Mouse (Mus musculus): ENCODE measurements around the gene Tns1. TPM values are rescaled to one million over a fixed set of nuclear protein-coding genes. Genes with fewer than 3 reads are reported as not detected.

Tns1 gene
- polyA plus RNA-seq, 1 experiment from 2014 or later = 16.5 TPM

DNA sequence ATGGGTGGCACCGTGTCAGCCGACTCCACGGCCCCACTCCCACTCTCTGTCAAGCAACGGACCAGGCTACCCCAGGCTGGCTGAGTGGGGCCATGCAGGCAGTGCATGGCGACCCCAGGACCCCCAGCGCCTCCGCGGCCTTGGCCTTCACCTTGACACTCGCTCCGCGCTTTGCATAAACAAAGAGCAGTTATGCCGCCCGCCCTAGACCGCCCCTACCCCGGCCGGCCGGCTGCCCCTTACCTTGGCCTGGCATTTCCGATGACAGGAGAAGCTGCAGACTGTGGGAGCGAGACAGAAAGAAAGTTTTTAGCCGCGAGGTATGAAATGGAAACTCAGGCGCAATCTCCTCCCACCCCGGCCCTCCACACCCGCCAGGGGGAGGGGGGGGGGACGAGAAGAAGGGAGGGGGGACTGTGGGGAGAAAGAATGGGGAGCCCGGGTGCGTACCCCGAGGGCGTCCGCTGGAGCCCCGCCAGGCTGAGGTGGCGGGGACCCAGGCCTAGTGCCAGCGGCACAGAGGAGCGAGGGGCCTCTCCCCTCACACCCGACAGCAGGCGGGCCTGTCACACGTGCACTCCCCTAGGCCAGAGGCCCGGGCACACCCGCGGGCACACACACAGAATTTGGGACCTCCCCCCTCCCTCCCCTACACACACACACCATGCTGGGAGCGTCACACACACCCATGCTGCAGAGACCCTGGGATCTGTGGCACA is 55.7 kb downstream of the Tns1 start:
- WGBS = 4% methylated on average over 40 of the region's 41 CpGs
- Histone ChIP-seq H3K4me2 (replicated peaks) (peak overlapping the region; percentile 65), H3K9ac (peak overlapping the region; percentile 55), H3K4me1 (peaks cover 20% of the 10 kb centered on the region), H3K4me3 (peak overlapping the region; percentile 22), H3K9me3 (no peaks in the 10 kb centered on the region), H3K27ac (no peak overlapping the region), H3K36me3 (no peaks in the 10 kb centered on the region), H3K27me3 (replicated peaks) (peaks cover 12% of the 10 kb centered on the region; the same call in 1 of the 2 replicates)
- ATAC-seq (ENCODE audit: low FRiP score, low read depth) = peak; percentile 62

DNA sequence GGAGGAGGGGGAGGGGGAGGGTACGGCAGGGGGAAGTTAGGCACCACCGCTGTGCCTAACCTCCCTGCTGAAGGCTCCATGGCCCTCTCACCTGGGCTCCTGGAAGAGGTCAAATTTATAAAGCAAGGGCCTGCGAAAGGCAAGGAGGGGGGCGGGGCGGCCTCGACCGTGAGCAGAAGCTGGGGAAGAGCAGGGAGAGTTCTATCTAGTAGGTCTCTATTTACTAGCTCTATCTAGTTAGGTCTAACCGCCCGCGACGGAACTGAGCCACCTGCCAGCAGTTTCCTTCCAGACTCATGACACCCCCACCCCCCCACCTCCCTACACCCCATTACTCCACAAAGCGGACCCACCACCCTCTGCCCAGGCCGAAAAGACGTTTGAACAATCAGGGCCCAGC is 56.4 kb downstream of the Tns1 start:
- Histone ChIP-seq H3K27me3 (replicated peaks) (peaks cover 12% of the 10 kb centered on the region; the same call in 1 of the 2 replicates), H3K4me3 (peak overlapping the region; percentile 22), H3K27ac (no peak overlapping the region), H3K9me3 (no peaks in the 10 kb centered on the region), H3K9ac (no peak overlapping the region), H3K36me3 (no peaks in the 10 kb centered on the region), H3K4me1 (peaks cover 20% of the 10 kb centered on the region), H3K4me2 (replicated peaks) (peak overlapping the region; percentile 65)
- WGBS = 21% methylated on average over 14 of the region's 14 CpGs
- no peak for ATAC-seq (ENCODE audit: low FRiP score, low read depth)

DNA sequence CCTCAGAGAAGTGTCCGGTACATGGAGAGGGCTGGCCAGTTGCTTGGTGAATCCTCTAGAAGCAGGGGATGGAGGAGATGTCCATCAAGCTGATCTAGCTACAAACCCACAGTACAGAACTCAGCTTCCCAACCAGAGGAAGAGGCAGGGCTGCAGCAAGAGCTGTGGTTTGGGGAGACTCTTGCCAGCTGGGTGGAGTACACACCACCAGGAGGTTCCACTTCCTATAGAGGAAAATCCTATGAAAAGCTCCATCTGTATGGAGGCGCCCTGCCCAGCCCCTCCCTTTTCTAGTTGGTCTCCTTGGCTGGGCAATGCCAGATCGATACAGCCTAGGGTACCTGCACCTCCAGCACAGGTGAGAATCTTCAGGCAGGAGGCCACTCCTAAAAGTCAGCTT is 57.7 kb downstream of the Tns1 start:
- WGBS = 89% methylated on average over 3 of the region's 3 CpGs
- H3K36me3 ChIP-seq = no peaks in the 10 kb centered on the region
- ATAC-seq (ENCODE audit: low FRiP score, low read depth) = no peak
- H3K27ac ChIP-seq = no peak overlapping the region
- no peak overlapping the region for H3K9ac ChIP-seq
- H3K4me3 ChIP-seq = no peak overlapping the region
- peaks cover 12% of the 10 kb centered on the region; the same call in 1 of the 2 replicates for H3K27me3 ChIP-seq (replicated peaks)
- no peak overlapping the region for H3K4me2 ChIP-seq (replicated peaks)
- no peaks in the 10 kb centered on the region for H3K9me3 ChIP-seq
- peaks cover 20% of the 10 kb centered on the region for H3K4me1 ChIP-seq

- Histone ChIP-seq H3K9me3 (no peaks in the 10 kb centered on the region), H3K27me3 (replicated peaks) (0 out of 2 replicates have a peak, but pooled peaks cover 12% of the 10 kb centered on the region), H3K36me3 (no peaks in the 10 kb centered on the region), H3K4me2 (replicated peaks) (no peak overlapping the region), H3K9ac (no peak overlapping the region), H3K4me1 (peaks cover 20% of the 10 kb centered on the region), H3K27ac (no peak overlapping the region), H3K4me3 (no peak overlapping the region)
- ATAC-seq (ENCODE audit: low FRiP score, low read depth) = no peak
- WGBS = 85% methylated on average over 5 of the region's 5 CpGs
Observed at GRCm38 (mm10) chr1:74066061-74066460, 58.2 kb downstream of the Tns1 start.

- Histone ChIP-seq H3K27ac (no peak overlapping the region), H3K36me3 (no peaks in the 10 kb centered on the region), H3K9me3 (no peaks in the 10 kb centered on the region), H3K9ac (0 out of 2 replicates have a peak overlapping the region, but pooled peaks have one; percentile 21), H3K4me2 (replicated peaks) (no peak overlapping the region), H3K27me3 (replicated peaks) (no peaks in the 10 kb centered on the region), H3K4me3 (no peak overlapping the region), H3K4me1 (no peaks in the 10 kb centered on the region)
- ATAC-seq (ENCODE audit: low FRiP score, low read depth) = no peak
- WGBS = 85% methylated on average over 6 of the region's 6 CpGs
Observed at GRCm38 (mm10) chr1:74060046-74060445, 64.2 kb downstream of the Tns1 start.

GRCm38 (mm10) chr1:74059552-74059951 is 64.7 kb downstream of the Tns1 start:
- no peak for ATAC-seq (ENCODE audit: low FRiP score, low read depth)
- H3K9me3 ChIP-seq = no peaks in the 10 kb centered on the region
- H3K27me3 ChIP-seq (replicated peaks) = no peaks in the 10 kb centered on the region
- H3K4me3 ChIP-seq = no peak overlapping the region
- no peak overlapping the region for H3K27ac ChIP-seq
- H3K4me2 ChIP-seq (replicated peaks) = no peak overlapping the region
- H3K36me3 ChIP-seq = no peaks in the 10 kb centered on the region
- WGBS = 87% methylated on average over 5 of the region's 5 CpGs
- no peak overlapping the region for H3K9ac ChIP-seq
- H3K4me1 ChIP-seq = 0 out of 2 replicates have a peak, but pooled peaks cover 2% of the 10 kb centered on the region

GRCm38 (mm10) chr1:74058771-74059170 is 65.5 kb downstream of the Tns1 start:
- Histone ChIP-seq H3K9me3 (no peaks in the 10 kb centered on the region), H3K4me1 (0 out of 2 replicates have a peak, but pooled peaks cover 9% of the 10 kb centered on the region), H3K27me3 (replicated peaks) (no peaks in the 10 kb centered on the region), H3K4me2 (replicated peaks) (no peak overlapping the region), H3K36me3 (no peaks in the 10 kb centered on the region), H3K9ac (no peak overlapping the region), H3K27ac (no peak overlapping the region), H3K4me3 (no peak overlapping the region)
- 85% methylated on average over 4 of the region's 4 CpGs for WGBS
- ATAC-seq (ENCODE audit: low FRiP score, low read depth) = no peak

DNA sequence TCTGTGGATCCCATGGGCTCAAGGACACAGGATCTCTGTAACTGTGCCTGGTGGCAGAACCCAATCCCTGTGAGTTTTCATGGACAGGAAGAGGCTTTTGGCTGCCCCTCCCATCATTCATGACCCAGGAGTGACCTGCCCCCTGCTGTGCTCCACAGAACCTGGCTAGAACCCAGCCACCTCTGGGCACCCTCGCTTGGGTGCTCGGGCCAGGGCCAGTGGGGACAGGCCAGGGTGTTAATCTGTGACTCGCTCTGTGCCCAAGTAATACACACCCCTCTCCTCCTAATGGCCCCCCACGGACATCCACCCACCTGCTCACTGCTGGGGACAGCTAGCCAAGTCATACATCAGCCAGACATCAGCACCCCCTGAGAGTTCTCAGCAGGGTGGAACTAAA is 65.9 kb downstream of the Tns1 start:
- no peak overlapping the region for H3K9ac ChIP-seq
- no peak for ATAC-seq (ENCODE audit: low FRiP score, low read depth)
- no peaks in the 10 kb centered on the region for H3K27me3 ChIP-seq (replicated peaks)
- H3K4me3 ChIP-seq = no peak overlapping the region
- H3K4me2 ChIP-seq (replicated peaks) = no peak overlapping the region
- H3K9me3 ChIP-seq = no peaks in the 10 kb centered on the region
- WGBS = 82% methylated on average over 4 of the region's 4 CpGs
- no peaks in the 10 kb centered on the region for H3K36me3 ChIP-seq
- H3K27ac ChIP-seq = no peak overlapping the region
- 0 out of 2 replicates have a peak, but pooled peaks cover 9% of the 10 kb centered on the region for H3K4me1 ChIP-seq

DNA sequence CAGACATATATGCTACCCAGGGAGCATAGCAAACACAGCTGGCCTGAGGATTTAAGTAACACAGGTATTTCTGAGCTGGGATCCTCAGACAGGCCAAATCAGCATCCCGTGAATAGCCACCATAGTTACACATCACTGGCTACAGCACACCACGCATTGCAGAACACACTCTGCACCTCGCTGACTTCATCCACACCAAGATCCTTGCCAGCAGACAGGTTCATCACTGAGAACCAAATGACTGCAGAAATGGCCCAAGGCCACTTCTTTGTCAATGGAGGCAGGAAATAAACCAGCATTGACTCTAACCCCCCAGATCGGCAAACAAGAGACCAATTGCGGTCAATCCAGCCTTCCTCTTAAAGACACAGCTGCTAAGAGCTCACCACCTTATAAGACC is 66.7 kb downstream of the Tns1 start:
- no peaks in the 10 kb centered on the region for H3K27me3 ChIP-seq (replicated peaks)
- 78% methylated on average over 5 of the region's 5 CpGs for WGBS
- H3K4me1 ChIP-seq = 0 out of 2 replicates have a peak, but pooled peaks cover 9% of the 10 kb centered on the region
- no peak overlapping the region for H3K4me2 ChIP-seq (replicated peaks)
- no peak for ATAC-seq (ENCODE audit: low FRiP score, low read depth)
- H3K9ac ChIP-seq = no peak overlapping the region
- no peak overlapping the region for H3K4me3 ChIP-seq
- H3K36me3 ChIP-seq = no peaks in the 10 kb centered on the region
- H3K9me3 ChIP-seq = no peaks in the 10 kb centered on the region
- H3K27ac ChIP-seq = no peak overlapping the region

DNA sequence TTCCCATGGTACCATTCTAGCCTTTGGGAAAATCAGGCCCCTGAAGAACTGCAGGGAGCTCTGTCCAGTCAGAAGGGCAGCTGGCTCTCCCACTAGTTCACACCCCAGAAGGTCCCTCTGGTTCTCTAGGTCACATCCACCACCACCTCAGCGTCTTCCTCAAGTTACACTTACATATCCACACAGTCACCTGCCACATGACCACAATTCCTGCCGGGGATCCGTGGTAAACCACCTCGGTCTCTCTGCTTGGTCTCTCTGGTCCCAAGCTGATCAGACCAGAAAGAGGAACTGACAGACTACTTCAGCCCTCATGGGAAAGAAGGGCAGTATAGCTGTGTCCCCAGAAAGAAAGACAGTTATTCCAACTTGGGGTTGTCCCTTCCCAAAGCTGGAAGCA is 68.7 kb downstream of the Tns1 start:
- Histone ChIP-seq H3K9me3 (no peaks in the 10 kb centered on the region), H3K27ac (no peak overlapping the region), H3K4me3 (no peak overlapping the region), H3K36me3 (no peaks in the 10 kb centered on the region), H3K4me1 (0 out of 2 replicates have a peak, but pooled peaks cover 9% of the 10 kb centered on the region), H3K9ac (no peak overlapping the region), H3K27me3 (replicated peaks) (no peaks in the 10 kb centered on the region), H3K4me2 (replicated peaks) (no peak overlapping the region)
- WGBS = 82% methylated on average over 4 of the region's 4 CpGs
- no peak for ATAC-seq (ENCODE audit: low FRiP score, low read depth)

- Histone ChIP-seq H3K4me1 (0 out of 2 replicates have a peak, but pooled peaks cover 9% of the 10 kb centered on the region), H3K27me3 (replicated peaks) (no peaks in the 10 kb centered on the region), H3K27ac (no peak overlapping the region), H3K9ac (no peak overlapping the region), H3K36me3 (no peaks in the 10 kb centered on the region), H3K9me3 (no peaks in the 10 kb centered on the region), H3K4me3 (no peak overlapping the region), H3K4me2 (replicated peaks) (no peak overlapping the region)
- ATAC-seq (ENCODE audit: low FRiP score, low read depth) = no peak
- 76% methylated on average over 3 of the region's 3 CpGs for WGBS
Observed at GRCm38 (mm10) chr1:74054471-74054870, 69.8 kb downstream of the Tns1 start.

DNA sequence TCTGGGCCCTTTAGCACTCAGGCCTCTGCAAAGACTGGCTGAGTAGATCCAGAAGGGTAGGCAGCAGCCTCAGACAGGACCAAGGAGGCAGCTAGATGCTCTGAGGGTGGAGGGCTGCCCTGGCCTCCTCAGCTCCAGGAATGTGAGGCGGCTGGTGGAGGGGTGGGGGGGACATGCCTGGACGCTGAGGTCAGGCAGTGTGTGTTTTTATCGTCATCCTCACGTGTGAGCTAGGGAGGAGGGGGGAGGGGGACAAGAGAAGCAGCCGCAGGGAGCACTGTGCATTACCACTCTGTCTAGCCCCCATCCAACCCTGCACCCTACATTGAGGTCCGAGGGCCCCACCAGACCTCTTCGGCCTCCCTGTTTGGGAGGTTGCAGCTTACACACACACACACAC is 70.2 kb downstream of the Tns1 start:
- Histone ChIP-seq H3K4me1 (0 out of 2 replicates have a peak, but pooled peaks cover 9% of the 10 kb centered on the region), H3K27me3 (replicated peaks) (no peaks in the 10 kb centered on the region), H3K9ac (no peak overlapping the region), H3K4me2 (replicated peaks) (no peak overlapping the region), H3K27ac (no peak overlapping the region), H3K4me3 (no peak overlapping the region), H3K9me3 (no peaks in the 10 kb centered on the region), H3K36me3 (no peaks in the 10 kb centered on the region)
- WGBS = 41% methylated on average over 5 of the region's 7 CpGs
- no peak for ATAC-seq (ENCODE audit: low FRiP score, low read depth)

GRCm38 (mm10) chr1:74053068-74053467 is 71.2 kb downstream of the Tns1 start:
- H3K36me3 ChIP-seq = no peaks in the 10 kb centered on the region
- 88% methylated on average over 2 of the region's 2 CpGs for WGBS
- H3K4me1 ChIP-seq = 0 out of 2 replicates have a peak, but pooled peaks cover 9% of the 10 kb centered on the region
- ATAC-seq (ENCODE audit: low FRiP score, low read depth) = no peak
- no peak overlapping the region for H3K4me2 ChIP-seq (replicated peaks)
- no peak overlapping the region for H3K9ac ChIP-seq
- no peaks in the 10 kb centered on the region for H3K27me3 ChIP-seq (replicated peaks)
- H3K9me3 ChIP-seq = no peaks in the 10 kb centered on the region
- no peak overlapping the region for H3K4me3 ChIP-seq
- H3K27ac ChIP-seq = no peak overlapping the region

All from neural tube, embryonic 12.5 days (tissue).